ENCODE assay signal across 31 mouse cellular contexts in genomic region chr1:184054176-184054575, GRCm38 (mm10). TPM values are rescaled to one million over a fixed set of nuclear protein-coding genes. Genes with fewer than 3 reads are reported as not detected.
DNase-seq lines count a peak whose midpoint lies in the region; ATAC-seq and TF ChIP-seq lines count a peak whose summit lies in the region.
"Had no signal": no experiment of that assay in that cellular context is flagged by ENCODE, and none has a peak within 500 bp of the region (broad histone marks: within the 10 kb centered on the region; RNA-seq: fewer than 3 reads in every experiment).

No protein-coding gene starts in this region.

- no peak overlapping the region for H3K9ac ChIP-seq in heart, embryonic 13.5 days
- no peak overlapping the region for H3K9ac ChIP-seq in heart, embryonic 12.5 days
- no peak overlapping the region for H3K9ac ChIP-seq in liver, adult 2 months (ENCODE audit: low read depth, low read length)
- no peak overlapping the region for H3K9ac ChIP-seq in liver, postnatal 0 days (replicated peaks)
- H3K9ac ChIP-seq: embryonic facial prominence, embryonic 13.5 days; forebrain, embryonic 12.5 days; forebrain, embryonic 15.5 days; heart, embryonic 15.5 days; hindbrain, embryonic 14.5 days had no signal

- no peak for TF ChIP-seq EP300 in liver, postnatal 0 days (IDR thresholded peaks at IDR 0.05; ENCODE audit: low read depth)

- intact Hi-C loops in gastrocnemius, adult 2 months (cut with DNase I), result no loop called here

- H3K4me3 ChIP-seq in gastrocnemius, adult 2 months, result no peak overlapping the region; the same call in 1 of the 2 replicates
- H3K4me3 ChIP-seq in heart, embryonic 13.5 days, result no peak overlapping the region
- no peak overlapping the region for H3K4me3 ChIP-seq in heart, embryonic 12.5 days
- H3K4me3 ChIP-seq in liver, adult 2 months (ENCODE audit: insufficient read depth, low read depth, low read length), result no peak overlapping the region
- no peak overlapping the region for H3K4me3 ChIP-seq in liver, postnatal 0 days (ENCODE audit: low read depth, low read length)
- H3K4me3 ChIP-seq: embryonic facial prominence, embryonic 10.5 days; embryonic facial prominence, embryonic 13.5 days; erythroblast, embryonic 14.5 days; forebrain, embryonic 12.5 days; forebrain, embryonic 15.5 days; heart, embryonic 15.5 days had no signal

- no peak for TF ChIP-seq CTCF in gastrocnemius, adult 2 months (IDR thresholded peaks at IDR 0.05)
- no peak for TF ChIP-seq CTCF in liver, adult 2 months (IDR thresholded peaks at IDR 0.05; ENCODE audit: low read depth, low read length)
- TF ChIP-seq CTCF in liver, postnatal 0 days (IDR thresholded peaks at IDR 0.05; ENCODE audit: low read depth), result no peak

- no peak for ATAC-seq in heart, embryonic 13.5 days (ENCODE audit: extremely low read depth, insufficient number of reproducible peaks, low FRiP score, low TSS enrichment)
- ATAC-seq in heart, embryonic 12.5 days (ENCODE audit: insufficient number of reproducible peaks, low FRiP score), result no peak
- no peak for ATAC-seq in liver, postnatal 0 days
- ATAC-seq: forebrain, embryonic 15.5 days; hindbrain, postnatal 0 days; inflammation-experienced regulatory T-cells, adult 6 months; intestine, embryonic 16.5 days; Patski had no signal

- no peak for DNase-seq in gastrocnemius, adult 2 months
- DNase-seq in gastrocnemius, adult 18-20 months (ENCODE audit: low spot score), result no peak
- DNase-seq in liver, adult 2 months (ENCODE audit: extremely low read depth, low read depth, low spot score), result peak; percentile 25
- no peak for DNase-seq in liver, postnatal 0 days
- DNase-seq: adrenal gland, postnatal 10 days; adrenal gland, postnatal 36 days; B cell, adult 2 months; cerebellum, adult 18-20 months; cerebellum, adult 9-11 months; cerebellum, postnatal 25 days; embryo, embryonic 11 days; gastrocnemius, postnatal 14 days; heart, adult 18-20 months; heart, postnatal 10 days; heart, postnatal 4 days; kidney, adult 18-20 months had no signal

- no peak overlapping the region for H3K4me2 ChIP-seq in heart, embryonic 13.5 days
- no peak overlapping the region for H3K4me2 ChIP-seq in heart, embryonic 12.5 days
- H3K4me2 ChIP-seq in liver, postnatal 0 days (ENCODE audit: low read depth, low read length), result no peak overlapping the region
- H3K4me2 ChIP-seq: embryonic facial prominence, embryonic 13.5 days; forebrain, embryonic 12.5 days; forebrain, embryonic 15.5 days; heart, embryonic 15.5 days; hindbrain, embryonic 14.5 days had no signal

- peaks cover 17% of the 10 kb centered on the region; the same call in 1 of the 2 replicates for H3K79me2 ChIP-seq in liver, adult 2 months (ENCODE audit: control insufficient read depth, insufficient read depth, low read length)

- H3K27ac ChIP-seq in gastrocnemius, adult 2 months, result peak overlapping the region; percentile 52
- 0 out of 2 replicates have a peak overlapping the region, but pooled peaks have one; percentile 15 for H3K27ac ChIP-seq in heart, embryonic 13.5 days (replicated peaks)
- no peak overlapping the region for H3K27ac ChIP-seq in heart, embryonic 12.5 days (ENCODE audit: poor library complexity, severe bottlenecking)
- no peak overlapping the region for H3K27ac ChIP-seq in liver, adult 2 months (replicated peaks; ENCODE audit: insufficient read depth, low read depth, low read length)
- no peak overlapping the region for H3K27ac ChIP-seq in liver, postnatal 0 days (ENCODE audit: low read depth)
- H3K27ac ChIP-seq: embryonic facial prominence, embryonic 10.5 days; embryonic facial prominence, embryonic 13.5 days; forebrain, embryonic 12.5 days; forebrain, embryonic 15.5 days; hindbrain, embryonic 14.5 days; hindbrain, postnatal 0 days had no signal

- H3K36me3 ChIP-seq in heart, embryonic 13.5 days, result no peaks in the 10 kb centered on the region
- no peaks in the 10 kb centered on the region for H3K36me3 ChIP-seq in heart, embryonic 12.5 days
- H3K36me3 ChIP-seq in liver, adult 2 months (ENCODE audit: control insufficient read depth, insufficient read depth, low read length), result no peaks in the 10 kb centered on the region
- H3K36me3 ChIP-seq in liver, postnatal 0 days (replicated peaks; ENCODE audit: insufficient read depth, low read length), result no peaks in the 10 kb centered on the region
- H3K36me3 ChIP-seq: embryonic facial prominence, embryonic 10.5 days; embryonic facial prominence, embryonic 13.5 days; forebrain, embryonic 15.5 days; G1E; heart, embryonic 15.5 days had no signal

- peaks cover 81% of the 10 kb centered on the region for H3K4me1 ChIP-seq in heart, embryonic 13.5 days
- H3K4me1 ChIP-seq in heart, embryonic 12.5 days (replicated peaks), result peaks cover 59% of the 10 kb centered on the region
- H3K4me1 ChIP-seq in liver, adult 2 months (ENCODE audit: control insufficient read depth, insufficient read depth, low read length), result peaks cover 38% of the 10 kb centered on the region
- H3K4me1 ChIP-seq in liver, postnatal 0 days (ENCODE audit: insufficient read depth), result peaks cover 24% of the 10 kb centered on the region

- WGBS in heart, embryonic 13.5 days, result 89% methylated on average over 2 of the region's 2 CpGs
- 89% methylated on average over 2 of the region's 2 CpGs for WGBS in heart, embryonic 12.5 days
- 86% methylated on average over 2 of the region's 2 CpGs for WGBS in liver, adult 2 months
- WGBS in liver, postnatal 0 days (ENCODE audit: insufficient replicate concordance), result 75% methylated on average over 2 of the region's 2 CpGs

- no peaks in the 10 kb centered on the region for H3K27me3 ChIP-seq in heart, embryonic 13.5 days (replicated peaks)
- H3K27me3 ChIP-seq in heart, embryonic 12.5 days (replicated peaks), result no peaks in the 10 kb centered on the region
- H3K27me3 ChIP-seq in liver, adult 2 months (ENCODE audit: control insufficient read depth, insufficient read depth, low read length), result no peaks in the 10 kb centered on the region
- H3K27me3 ChIP-seq in liver, postnatal 0 days (ENCODE audit: insufficient read depth, low read length), result no peaks in the 10 kb centered on the region
- H3K27me3 ChIP-seq: CH12.LX; embryonic facial prominence, embryonic 13.5 days; forebrain, embryonic 12.5 days; forebrain, embryonic 15.5 days; heart, embryonic 15.5 days; Patski had no signal

- no peaks in the 10 kb centered on the region for H3K9me3 ChIP-seq in heart, embryonic 13.5 days
- no peaks in the 10 kb centered on the region for H3K9me3 ChIP-seq in heart, embryonic 12.5 days (replicated peaks)
- no peaks in the 10 kb centered on the region for H3K9me3 ChIP-seq in liver, postnatal 0 days (ENCODE audit: low read length)
- H3K9me3 ChIP-seq: embryonic facial prominence, embryonic 10.5 days; embryonic facial prominence, embryonic 13.5 days; forebrain, embryonic 12.5 days; forebrain, embryonic 15.5 days; heart, embryonic 15.5 days had no signal

- no peak for TF ChIP-seq POLR2A in liver, adult 2 months (IDR thresholded peaks at IDR 0.05; ENCODE audit: extremely low read depth, insufficient read depth, low read length)

RNA-seq across cellular contexts. Expression of gene 1700056E22Rik, which starts 20.1 kb away (rescaled TPM):
- under 1 TPM; 0.18 to 0.42 TPM for total RNA-seq in gastrocnemius, adult 2 months (2021)
- total RNA-seq in gastrocnemius, adult 18-20 months (2021), result under 1 TPM; 0.43 to 0.73 TPM
- polyA plus RNA-seq in heart, embryonic 13.5 days (2015; fragmentation: Nextera tagmentation; extraction: Ambion mirVana), result 2.4 TPM in 2 replicates
- 3.2 and 3.8 TPM in 2 replicates for polyA plus RNA-seq in heart, embryonic 12.5 days (2016; fragmentation: Nextera tagmentation; extraction: Ambion mirVana)
- total RNA-seq in liver, adult 2 months (2014; rRNA removed), result 0.27 and 0.28 TPM in 2 replicates
- polyA plus RNA-seq in liver, adult 2 months (2012; rRNA removed), result 0.83 and 0.99 TPM in 2 replicates
- 2.0 and 2.4 TPM in 2 replicates for polyA plus RNA-seq in liver, postnatal 0 days (2015; fragmentation: Nextera tagmentation; extraction: Ambion mirVana)
- total RNA-seq: G1E had no signal
- polyA plus RNA-seq: G1E had no signal

RNA-seq across cellular contexts. Expression of gene Dusp10, which starts 41.1 kb away (rescaled TPM):
- 10 to 100 TPM; 18.4 to 25.0 TPM for total RNA-seq in gastrocnemius, adult 2 months (2021)
- 10 to 100 TPM; 12.9 to 17.0 TPM for total RNA-seq in gastrocnemius, adult 18-20 months (2021)
- polyA plus RNA-seq in heart, embryonic 13.5 days (2015; fragmentation: Nextera tagmentation; extraction: Ambion mirVana), result 12.1 and 13.2 TPM in 2 replicates
- polyA plus RNA-seq in heart, embryonic 12.5 days (2016; fragmentation: Nextera tagmentation; extraction: Ambion mirVana), result 13.0 and 14.9 TPM in 2 replicates
- total RNA-seq in liver, adult 2 months (2014; rRNA removed), result 2.1 and 3.0 TPM in 2 replicates
- 4.5 and 6.5 TPM in 2 replicates for polyA plus RNA-seq in liver, adult 2 months (2012; rRNA removed)
- 2.6 and 2.7 TPM in 2 replicates for polyA plus RNA-seq in liver, postnatal 0 days (2015; fragmentation: Nextera tagmentation; extraction: Ambion mirVana)
- polyA plus RNA-seq: G1E had no signal

Comparison
In these comparisons a context has a peak if more than half of its experiments do, and no peak if none do; other contexts are left out.
1. H3K27ac ChIP-seq: peak in gastrocnemius, adult 2 months (single experiment) and heart, embryonic 13.5 days (single experiment); none in heart, embryonic 12.5 days (single experiment), liver, adult 2 months (single experiment) and liver, postnatal 0 days (single experiment).